Mouse (Mus musculus) small intestine, adult 2 months (tissue): ENCODE results near the gene Gm37240. TPM values are rescaled to one million over a fixed set of nuclear protein-coding genes. Genes with fewer than 3 reads are reported as not detected.

ENCODE experiments used
- H3K27ac ChIP-seq: fragments of 200-500 bp; 2 replicates; pipeline ENCODE4 v1.5.1; 2012; ENCODE audit warnings: low read depth, low read length, control low read depth, inconsistent platforms; ENCODE audit not compliant: insufficient read depth
- H3K27me3 ChIP-seq: fragments of 200-500 bp; 2 replicates; pipeline ENCODE4 v1.6.1; 2012; ENCODE audit warnings: mild to moderate bottlenecking, moderate library complexity, low read length, inconsistent platforms; ENCODE audit not compliant: control insufficient read depth, insufficient read depth
- H3K36me3 ChIP-seq: fragments of 200-500 bp; 2 replicates; pipeline ENCODE4 v1.6.1; 2012; ENCODE audit warnings: mild to moderate bottlenecking, low read length, control low read depth, inconsistent platforms; ENCODE audit not compliant: control insufficient read depth, insufficient read depth
- H3K4me1 ChIP-seq: fragments of 200-500 bp; 2 replicates; pipeline ENCODE4 v1.6.1; 2012; ENCODE audit warnings: low read length, inconsistent platforms, mixed read lengths; ENCODE audit not compliant: control insufficient read depth, insufficient read depth, insufficient read length
- H3K4me3 ChIP-seq: fragments of 200-500 bp; 2 replicates; pipeline ENCODE4 v1.5.1; 2012; ENCODE audit warnings: low read depth, mild to moderate bottlenecking, control low read depth, inconsistent platforms, low read length, moderate library complexity
- CTCF ChIP-seq: fragments of 200-500 bp; IDR thresholded peaks from 2 replicates; pipeline ENCODE4 v1.5.1; 2012; ENCODE audit warnings: low read depth, mild to moderate bottlenecking, control low read depth, inconsistent platforms, low read length, moderate library complexity, mixed read lengths; ENCODE audit not compliant: insufficient replicate concordance, insufficient read length; ENCODE audit errors: extremely low read depth
- POLR2A ChIP-seq: fragments of 200-500 bp; IDR thresholded peaks from 2 replicates; pipeline ENCODE4 v1.6.1; 2012; ENCODE audit warnings: low read depth, mild to moderate bottlenecking, control low read depth, inconsistent platforms, low read length, moderate library complexity
- WGBS: fragments of 180-500 bp; shearing (Covaris S2); methylation state at CpG from one replicate; pipeline ENCODE4 v1.1.7; 2018; 5-methylcytosine and 5-hydroxymethylcytosine counted together
- polyA plus RNA-seq: library from polyadenylated mRNA; depleted of rRNA; stranded (reverse); fragments of >200 nt; gene quantifications from 2 replicates; pipeline ENCODE4 v1.2.3, GENCODE M21; 2012

The Gm37240 gene
- polyA plus RNA-seq, 1 experiment, result 58.2 TPM

DNA sequence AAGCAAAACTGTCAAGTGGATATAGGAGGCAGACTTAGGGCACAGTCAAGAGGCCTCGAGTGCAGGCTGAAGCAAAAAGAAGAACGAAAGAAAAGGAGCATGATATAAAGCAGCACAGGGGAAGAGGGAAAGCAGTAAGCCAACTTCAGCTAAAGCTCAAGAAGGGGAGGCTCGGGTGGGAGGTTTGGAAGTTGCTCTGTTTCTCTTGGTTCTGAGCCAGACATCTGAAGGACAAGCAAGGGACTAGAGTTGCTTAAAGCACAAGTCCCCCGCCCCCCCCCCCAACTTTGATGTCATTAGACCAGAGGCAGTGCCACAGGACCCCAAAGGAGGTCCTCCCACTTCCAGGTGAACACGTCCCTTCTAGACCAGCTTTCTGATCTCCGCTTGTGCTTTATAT lies 433.3 kb downstream of the Gm37240 start:
- TF ChIP-seq CTCF (no peak), POLR2A (no peak)
- H3K36me3 ChIP-seq, result no peaks in the 10 kb centered on the region
- H3K27me3 ChIP-seq, result no peaks in the 10 kb centered on the region
- no peaks in the 10 kb centered on the region for H3K4me1 ChIP-seq
- H3K27ac ChIP-seq, result no peak overlapping the region
- 65% methylated on average over 6 of the region's 6 CpGs for WGBS
- no peak overlapping the region for H3K4me3 ChIP-seq

DNA sequence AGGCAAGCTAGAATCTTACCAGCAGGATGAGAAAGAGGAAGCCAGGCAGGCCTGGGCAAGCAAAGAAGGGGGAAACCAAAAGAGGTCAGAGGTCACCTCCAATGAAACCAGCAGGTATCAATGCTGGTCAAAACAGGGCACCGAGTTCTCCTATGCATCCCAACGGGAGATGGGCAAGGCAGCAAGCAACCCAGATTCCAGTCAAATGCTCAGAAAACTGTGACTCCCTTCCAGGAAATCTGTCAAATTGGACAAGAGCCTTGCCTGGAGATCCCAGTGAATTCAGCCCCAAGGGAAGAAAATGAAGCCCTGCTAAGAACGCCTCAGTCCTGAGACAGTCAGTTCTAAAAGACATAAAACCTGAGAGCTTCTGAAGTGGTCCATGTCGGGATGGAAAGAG lies 437.9 kb downstream of the Gm37240 start:
- H3K27ac ChIP-seq, result no peak overlapping the region
- H3K27me3 ChIP-seq, result no peaks in the 10 kb centered on the region
- WGBS, result 80% methylated on average over 4 of the region's 4 CpGs
- TF ChIP-seq CTCF (no peak), POLR2A (no peak)
- H3K36me3 ChIP-seq, result no peaks in the 10 kb centered on the region
- H3K4me1 ChIP-seq, result no peaks in the 10 kb centered on the region
- no peak overlapping the region for H3K4me3 ChIP-seq

DNA sequence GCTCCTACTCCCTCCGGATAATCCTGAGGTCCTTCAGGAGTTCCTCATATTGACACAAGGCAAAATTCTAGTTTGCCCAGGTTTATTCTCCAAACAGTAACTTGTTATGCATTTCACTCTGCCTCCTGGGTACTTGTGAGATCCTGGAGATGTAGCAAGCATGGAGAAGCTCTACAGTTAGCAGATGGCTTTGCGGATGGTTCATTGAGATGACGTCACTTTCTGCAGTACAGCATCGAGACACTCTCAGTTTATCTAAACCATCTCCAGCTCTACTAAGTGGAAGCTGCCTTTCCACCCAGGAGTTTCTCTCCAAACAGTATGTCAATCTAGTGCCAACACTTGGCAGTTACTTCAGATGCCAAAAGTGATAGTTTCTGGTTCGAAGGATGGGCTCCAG lies 444.5 kb downstream of the Gm37240 start:
- Histone ChIP-seq H3K27ac (no peak overlapping the region), H3K4me3 (no peak overlapping the region), H3K4me1 (no peaks in the 10 kb centered on the region), H3K27me3 (no peaks in the 10 kb centered on the region), H3K36me3 (no peaks in the 10 kb centered on the region)
- 88% methylated on average over 5 of the region's 5 CpGs for WGBS
- TF ChIP-seq POLR2A (no peak), CTCF (no peak)

DNA sequence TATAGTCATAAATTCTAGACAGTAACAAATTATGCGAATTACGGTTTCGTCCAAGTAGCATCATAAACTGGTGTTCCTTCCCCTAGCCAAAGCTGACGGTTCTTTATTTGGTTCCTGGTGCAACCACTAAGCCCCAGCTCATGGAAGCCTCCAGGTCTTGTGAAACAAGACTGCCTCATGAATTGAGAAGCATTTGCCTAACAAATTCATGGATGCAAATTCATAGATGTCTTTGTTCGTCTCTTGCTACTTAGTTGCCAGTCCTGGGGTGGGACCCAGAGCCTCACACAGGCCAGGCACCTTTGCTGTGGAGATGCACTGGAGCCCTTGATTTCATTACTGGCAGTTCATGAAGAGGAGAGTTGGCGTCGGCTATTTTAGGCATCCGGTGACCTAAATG lies 445.1 kb downstream of the Gm37240 start:
- H3K4me3 ChIP-seq, result no peak overlapping the region
- TF ChIP-seq CTCF, result no peak
- TF ChIP-seq POLR2A, result no peak
- no peaks in the 10 kb centered on the region for H3K4me1 ChIP-seq
- 87% methylated on average over 8 of the region's 8 CpGs for WGBS
- no peaks in the 10 kb centered on the region for H3K27me3 ChIP-seq
- no peaks in the 10 kb centered on the region for H3K36me3 ChIP-seq
- no peak overlapping the region for H3K27ac ChIP-seq

DNA sequence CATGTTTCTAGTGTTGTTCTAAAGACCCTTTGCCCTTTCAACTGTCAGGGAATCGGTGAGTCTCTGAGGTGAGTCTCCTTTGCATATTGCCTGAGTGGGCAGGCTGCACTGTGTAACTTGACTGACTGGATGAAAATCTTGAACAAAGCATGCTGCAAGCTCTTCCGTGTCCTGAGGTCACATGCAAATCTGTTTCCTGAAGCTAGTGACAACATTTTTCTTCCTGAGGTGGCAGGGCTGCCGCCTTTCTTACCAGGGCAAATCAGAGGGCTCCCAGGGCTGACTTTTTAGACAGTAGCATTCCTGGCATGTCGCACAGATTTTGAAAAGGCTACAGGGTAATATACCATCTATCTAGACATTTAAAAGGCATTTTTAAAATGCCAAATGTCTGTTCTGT lies 451.9 kb downstream of the Gm37240 start:
- 68% methylated on average over 4 of the region's 4 CpGs for WGBS
- Histone ChIP-seq H3K4me1 (no peaks in the 10 kb centered on the region), H3K27ac (no peak overlapping the region), H3K36me3 (no peaks in the 10 kb centered on the region), H3K27me3 (no peaks in the 10 kb centered on the region), H3K4me3 (no peak overlapping the region)
- TF ChIP-seq POLR2A, result no peak
- TF ChIP-seq CTCF, result no peak

DNA sequence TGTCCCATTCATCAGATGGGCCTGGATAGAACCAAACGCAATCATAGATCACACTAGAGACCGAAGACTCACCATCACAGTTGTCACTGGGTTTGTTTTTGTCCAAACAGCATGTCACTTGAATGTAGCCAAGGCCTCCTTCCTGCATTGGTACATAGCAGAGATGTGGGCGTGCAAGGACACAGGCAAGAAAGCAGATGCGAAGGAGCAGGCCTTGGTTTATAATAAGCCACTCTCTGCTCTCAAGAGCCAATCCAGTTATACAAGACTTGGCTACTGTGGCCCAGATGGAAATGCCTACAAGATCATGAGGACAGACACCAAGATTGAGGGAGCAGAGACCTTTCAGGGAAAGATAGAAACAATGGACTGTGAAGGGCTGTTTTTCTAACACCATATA lies 456.1 kb downstream of the Gm37240 start:
- no peak overlapping the region for H3K4me3 ChIP-seq
- TF ChIP-seq CTCF (no peak), POLR2A (no peak)
- WGBS, result 91% methylated on average over 4 of the region's 4 CpGs
- no peaks in the 10 kb centered on the region for H3K27me3 ChIP-seq
- no peaks in the 10 kb centered on the region for H3K36me3 ChIP-seq
- H3K4me1 ChIP-seq, result no peaks in the 10 kb centered on the region
- no peak overlapping the region for H3K27ac ChIP-seq

- H3K36me3 ChIP-seq, result no peaks in the 10 kb centered on the region
- 71% methylated on average over 5 of the region's 5 CpGs for WGBS
- TF ChIP-seq POLR2A (no peak), CTCF (no peak)
- no peaks in the 10 kb centered on the region for H3K4me1 ChIP-seq
- H3K27ac ChIP-seq, result no peak overlapping the region
- no peak overlapping the region for H3K4me3 ChIP-seq
- H3K27me3 ChIP-seq, result no peaks in the 10 kb centered on the region
Observed at GRCm38 (mm10) chr3:85423376-85423997, 463.8 kb downstream of the Gm37240 start.

GRCm38 (mm10) chr3:85421403-85421802 lies 465.9 kb downstream of the Gm37240 start:
- Histone ChIP-seq H3K27ac (no peak overlapping the region), H3K4me3 (no peak overlapping the region), H3K4me1 (no peaks in the 10 kb centered on the region), H3K27me3 (no peaks in the 10 kb centered on the region), H3K36me3 (no peaks in the 10 kb centered on the region)
- WGBS, result 85% methylated on average over 9 of the region's 9 CpGs
- no peak for TF ChIP-seq POLR2A
- no peak for TF ChIP-seq CTCF
